Mouse (Mus musculus) regulatory T cell (primary cell): ENCODE measurements around the gene Cd209a.
"Not testable (repeated sequence)": the region's sequence is repeated elsewhere in the genome, so short reads cannot be mapped to it uniquely, and the experiment has no call there.

Source experiments
- in situ Hi-C: fragments of 300-600 bp; cut with MboI, MseI; formaldehyde crosslinking; loops from one replicate; pipeline ENCODE4 v1.15.1; 2025; ENCODE audit warnings: high pct_unique_total_duplicates

The Cd209a gene

DNA sequence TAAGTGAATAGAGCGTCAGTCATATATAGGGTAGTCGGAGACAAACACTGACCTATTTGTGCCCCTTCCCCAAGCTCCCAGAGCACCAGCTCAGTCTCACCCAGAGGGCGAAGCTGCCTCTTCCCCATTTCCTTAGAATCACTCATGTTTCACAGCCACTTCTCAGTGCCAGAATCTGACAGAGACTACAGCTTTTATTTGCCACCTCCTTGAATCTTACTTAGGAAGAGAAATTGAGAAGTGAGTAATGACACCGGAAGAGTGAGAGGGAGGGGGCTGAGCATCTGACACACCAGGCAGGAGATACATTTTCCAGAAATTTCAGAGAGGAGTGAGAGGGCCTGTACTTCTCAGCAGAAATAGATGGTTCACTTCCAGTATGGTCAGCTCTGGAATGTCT lies at the start of gene Cd209a:
Gene Cd209a, minus strand, starts transcription at position 224 of the 400 bp plus-strand sequence.
- in situ Hi-C loops, result no loop called here

DNA sequence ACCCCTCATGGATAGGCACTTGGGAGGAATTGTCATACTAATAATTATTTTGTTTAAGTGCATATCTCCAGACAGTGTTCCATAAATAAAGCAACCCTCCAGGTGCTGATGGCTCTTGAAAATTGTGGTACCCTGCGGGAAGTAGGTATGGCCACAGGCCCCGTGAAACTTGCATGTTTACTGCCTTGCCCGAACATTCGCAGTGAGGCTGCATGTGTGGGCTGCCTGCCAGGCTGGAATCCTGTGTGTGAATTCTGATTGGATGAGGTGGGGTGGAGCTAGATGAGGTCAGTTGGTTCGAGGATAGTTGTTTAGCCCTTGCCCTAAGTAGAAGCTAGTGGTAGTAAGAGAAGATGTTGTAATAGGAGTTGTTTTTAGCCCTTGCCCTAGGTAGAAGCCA lies 19.9 kb upstream of the Cd209a start:
- in situ Hi-C loops, result not testable (repeated sequence)

DNA sequence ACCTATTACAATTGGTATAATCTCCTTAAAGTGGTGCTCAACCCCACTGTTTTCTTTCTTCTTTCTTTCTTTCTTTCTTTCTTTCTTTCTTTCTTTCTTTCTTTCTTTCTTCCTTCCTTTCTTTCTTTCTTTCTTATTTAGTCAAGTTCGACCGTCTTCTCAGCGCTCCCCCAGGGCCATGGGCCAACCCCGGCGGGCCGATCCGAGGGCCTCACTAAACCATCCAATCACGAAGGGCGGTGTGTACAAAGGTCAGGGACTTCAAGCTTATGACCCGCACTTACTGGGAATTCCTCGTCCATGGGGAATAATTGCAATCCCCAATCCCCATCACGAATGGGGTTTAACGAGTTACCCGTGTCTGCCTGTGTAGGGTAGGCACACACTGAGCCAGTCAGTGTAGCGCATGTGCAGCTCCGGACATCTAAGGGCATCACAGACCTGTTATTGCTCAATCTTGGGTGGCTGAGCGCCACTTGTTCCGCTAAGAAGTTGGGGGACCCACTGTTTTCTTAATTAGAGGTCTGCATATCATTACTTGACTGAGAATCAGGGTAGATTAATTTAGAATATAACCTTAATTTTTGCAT lies 5.6 kb upstream of the Cd209a start:
- in situ Hi-C loops, result no loop called here

DNA sequence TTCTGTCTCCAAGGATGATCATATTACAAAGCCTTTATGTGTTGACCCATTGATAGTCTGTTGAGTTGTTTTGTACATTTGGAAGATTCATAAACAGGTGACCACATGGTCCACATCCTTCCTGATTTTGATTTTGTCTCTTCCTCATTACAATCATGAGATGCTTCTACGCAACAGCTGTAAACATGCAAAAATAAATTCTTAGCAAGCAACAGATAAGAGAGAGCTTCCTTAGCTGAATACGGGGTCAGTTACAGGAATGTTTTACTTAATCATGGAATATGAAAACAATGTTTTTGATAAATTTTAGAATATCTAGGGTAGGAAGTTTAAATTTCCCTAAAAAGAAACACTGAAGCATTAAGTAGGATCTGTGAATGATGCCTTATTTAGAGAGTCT lies 11.8 kb downstream of the Cd209a start:
- in situ Hi-C loops, result no loop called here

DNA sequence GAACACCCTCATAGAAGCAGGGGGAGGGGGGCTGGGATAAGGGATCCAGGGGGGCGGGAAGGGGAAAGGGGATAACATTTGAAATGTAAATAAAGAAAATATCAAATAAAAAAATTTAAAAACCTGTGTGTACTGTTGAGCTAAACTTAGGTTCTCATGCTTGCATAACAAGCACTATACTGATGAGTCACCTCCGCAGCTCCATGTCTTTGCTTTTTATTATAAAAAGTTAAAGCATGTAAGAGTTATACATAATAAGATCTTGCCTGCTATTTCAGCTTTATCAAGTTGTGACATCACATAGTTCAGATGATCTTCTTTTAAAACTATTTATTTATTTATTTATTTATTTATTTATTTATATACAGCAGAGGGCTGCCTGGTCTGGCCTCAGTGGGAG lies 13.2 kb downstream of the Cd209a start:
- in situ Hi-C loops, result no loop called here

DNA sequence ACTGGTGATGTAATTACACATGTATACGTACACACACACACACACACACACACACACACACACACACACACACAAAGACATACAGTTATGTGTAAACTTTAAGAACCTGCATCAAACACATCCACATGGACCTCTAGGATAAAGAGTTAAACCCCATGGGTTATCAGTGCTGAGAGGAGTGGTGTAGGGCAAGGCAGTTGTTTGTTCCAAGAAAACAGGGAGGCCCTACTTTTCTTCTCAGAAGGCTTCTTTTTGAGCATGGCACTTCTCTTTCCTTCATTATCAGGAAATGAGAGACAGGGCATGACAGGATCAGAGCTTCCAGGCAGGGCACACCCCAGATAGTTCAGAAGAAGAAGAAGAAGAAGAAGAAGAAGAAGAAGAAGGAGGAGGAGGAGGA lies 14.7 kb downstream of the Cd209a start:
- in situ Hi-C loops, result no loop called here

DNA sequence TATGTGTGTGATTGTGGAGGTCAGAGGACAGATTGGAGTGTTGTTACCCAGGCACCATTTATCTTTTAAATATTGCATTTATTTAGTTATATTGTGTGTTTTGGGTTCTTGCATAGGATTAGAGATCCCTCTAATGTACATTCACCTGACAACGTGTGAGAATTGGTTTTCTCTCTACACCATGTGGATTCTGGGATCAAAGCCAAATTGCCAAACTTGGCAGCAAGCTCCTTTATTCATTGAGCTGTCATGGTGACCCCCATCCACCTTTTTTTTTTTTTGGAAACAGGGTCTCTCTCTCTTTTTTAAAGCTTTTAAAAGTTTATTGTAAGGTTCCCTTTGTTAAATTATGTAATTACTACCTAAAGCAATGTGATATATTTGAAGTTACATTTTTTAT lies 27.7 kb downstream of the Cd209a start:
- in situ Hi-C loops, result loop anchor here (10.0 kb wide), 1 partner anchor 404 kb away; no protein-coding TSS in a partner anchor

DNA sequence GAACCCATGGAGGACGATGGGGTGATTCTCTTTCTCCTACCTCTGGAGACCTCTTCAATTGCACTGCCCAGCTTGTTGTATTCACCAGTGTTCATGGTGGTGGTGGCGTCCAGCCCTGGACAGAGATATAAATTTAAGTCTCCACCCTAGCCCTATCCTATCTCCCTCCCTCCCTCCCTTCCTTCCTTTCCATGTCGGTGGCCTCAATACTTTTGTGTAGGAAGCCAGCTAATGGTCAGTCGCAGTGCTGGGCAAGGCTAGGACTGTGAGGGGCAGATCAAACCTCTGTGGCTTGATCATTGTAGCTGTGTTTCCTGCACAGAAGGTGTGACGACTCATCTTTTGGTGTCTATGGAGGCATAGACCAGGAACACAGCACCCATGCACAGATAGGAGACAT lies 28.2 kb downstream of the Cd209a start, which contains the start of gene Clec4g:
Gene Clec4g, minus strand, starts transcription at position 101 of the 400 bp plus-strand sequence.
- in situ Hi-C loops, result loop anchor here (10.0 kb wide), 1 partner anchor 404 kb away; no protein-coding TSS in a partner anchor

DNA sequence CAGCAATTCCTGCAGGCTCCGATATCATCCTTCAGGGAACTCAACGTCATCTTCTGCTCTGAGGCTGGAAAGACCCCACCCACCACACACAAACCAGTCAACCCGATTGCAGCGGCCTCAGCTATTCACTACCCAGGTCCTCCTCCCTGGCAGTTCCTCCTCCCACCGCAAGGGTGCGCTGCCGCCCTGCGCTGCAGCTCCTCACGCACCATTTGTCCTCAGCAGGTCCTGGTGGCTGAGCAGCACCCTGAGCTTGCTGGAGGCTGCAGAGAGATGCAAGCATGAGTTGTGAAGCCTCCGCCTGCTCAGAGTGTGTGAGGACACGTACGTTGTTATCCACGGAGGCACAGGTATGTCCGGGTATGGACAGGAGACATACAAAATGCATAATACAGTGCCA lies 30.2 kb downstream of the Cd209a start:
- in situ Hi-C loops, result no loop called here

DNA sequence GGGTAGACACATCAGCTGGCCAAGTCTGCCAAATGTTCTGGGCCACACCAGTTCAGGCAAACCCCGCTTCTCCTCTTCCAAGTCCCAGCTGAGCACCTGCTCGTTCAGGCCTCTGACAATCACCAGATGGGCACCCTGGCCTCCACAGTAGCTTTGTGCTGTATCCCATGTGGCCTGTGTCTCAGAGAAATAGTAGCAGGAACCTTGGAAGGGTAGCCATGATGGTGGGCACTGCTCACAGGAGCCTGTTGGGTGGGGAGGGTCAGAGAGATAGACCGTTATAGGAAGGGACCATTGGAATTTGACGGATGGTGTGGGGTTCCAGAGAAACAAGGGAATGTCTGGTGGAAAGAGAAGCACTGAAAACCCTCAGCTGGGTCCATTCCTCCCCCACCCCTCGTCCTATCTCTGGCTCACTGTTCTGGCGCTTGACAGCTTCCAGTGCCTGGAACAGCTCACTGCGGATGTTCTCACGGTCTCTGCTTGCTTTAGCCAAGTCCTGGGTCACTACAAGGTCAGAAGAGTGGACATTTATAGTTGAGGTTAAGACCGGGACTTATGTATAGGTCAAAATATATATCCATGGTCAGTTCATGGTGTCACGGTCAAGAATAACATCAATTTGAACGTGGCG lies 31.3 kb downstream of the Cd209a start:
- in situ Hi-C loops, result no loop called here

DNA sequence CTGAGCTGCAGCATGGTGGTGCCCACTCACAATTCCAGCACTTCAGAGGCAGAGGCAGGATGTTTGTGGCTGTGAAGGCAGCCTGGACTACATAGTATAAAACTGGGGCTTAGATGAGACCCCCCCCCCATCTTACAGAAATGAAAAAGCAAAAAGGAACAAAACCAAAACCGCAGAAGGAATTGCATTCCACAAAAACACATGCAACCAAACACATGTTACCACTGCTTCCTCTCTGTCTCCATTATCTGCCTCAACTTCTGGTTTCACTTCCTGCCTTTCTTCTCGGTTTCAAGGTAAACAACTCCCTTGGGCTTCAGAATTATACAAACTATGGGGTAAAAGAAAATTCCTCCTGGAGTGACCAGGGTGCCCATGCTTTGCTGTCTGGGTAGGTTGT lies 37.1 kb downstream of the Cd209a start:
- in situ Hi-C loops, result no loop called here

DNA sequence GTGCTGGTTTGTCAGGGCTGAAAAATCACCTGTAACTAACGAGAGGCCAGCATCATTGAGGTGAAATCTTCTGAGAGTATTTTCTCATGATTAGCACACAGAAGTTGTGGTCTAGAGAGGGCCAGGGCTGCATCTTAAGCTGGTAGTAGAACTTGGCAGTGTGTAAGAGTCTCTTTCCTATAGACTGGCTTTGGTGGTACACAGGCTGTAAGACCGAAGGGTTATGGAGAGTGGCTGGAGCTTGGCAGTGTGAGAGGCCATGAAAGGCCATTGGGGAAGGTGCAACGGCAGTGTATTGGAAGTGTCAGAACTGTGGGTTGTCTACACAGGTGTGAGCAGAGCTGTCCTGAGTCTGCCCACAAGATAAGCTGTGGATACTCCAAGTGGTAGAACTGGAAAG lies 38.5 kb downstream of the Cd209a start:
- in situ Hi-C loops, result no loop called here

DNA sequence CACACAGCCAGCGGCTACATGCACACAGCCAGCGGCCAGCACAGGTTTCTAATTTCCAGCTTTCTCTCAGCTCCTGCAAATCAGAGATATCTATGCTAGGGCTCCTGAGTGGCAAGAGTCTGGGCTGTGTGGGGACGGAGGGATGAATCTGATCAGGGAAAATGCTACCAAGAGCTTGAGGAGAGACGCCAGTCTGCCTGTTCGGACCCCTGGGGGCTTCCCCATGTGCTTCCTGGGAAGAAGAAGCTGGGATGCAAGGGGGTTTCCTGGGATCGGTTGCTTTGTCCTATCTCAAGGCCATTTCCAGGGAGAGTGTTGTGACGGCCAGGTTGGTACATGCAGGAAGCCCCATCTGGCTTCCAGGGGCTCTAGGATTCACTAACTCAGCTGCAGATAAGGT lies 41.2 kb downstream of the Cd209a start:
- in situ Hi-C loops, result no loop called here

DNA sequence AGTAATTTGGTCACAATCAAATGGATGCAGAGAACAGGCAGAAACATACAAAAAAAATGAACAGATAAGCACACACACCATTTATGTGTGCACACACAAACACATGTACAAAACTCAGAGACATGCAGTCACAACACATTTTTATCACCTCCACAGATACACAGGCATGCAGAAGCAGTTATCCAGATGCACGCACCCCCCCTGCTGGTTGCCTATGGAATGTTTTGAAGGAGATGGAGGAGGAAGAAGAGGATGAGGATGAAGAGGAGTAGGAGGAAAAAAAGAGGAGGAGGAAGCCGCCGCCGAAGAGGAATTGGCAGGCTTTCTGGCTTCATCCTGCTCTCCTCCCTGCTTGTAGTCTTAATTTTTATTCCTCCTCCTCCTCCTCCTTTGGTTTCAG lies 43.1 kb downstream of the Cd209a start:
- in situ Hi-C loops, result no loop called here

DNA sequence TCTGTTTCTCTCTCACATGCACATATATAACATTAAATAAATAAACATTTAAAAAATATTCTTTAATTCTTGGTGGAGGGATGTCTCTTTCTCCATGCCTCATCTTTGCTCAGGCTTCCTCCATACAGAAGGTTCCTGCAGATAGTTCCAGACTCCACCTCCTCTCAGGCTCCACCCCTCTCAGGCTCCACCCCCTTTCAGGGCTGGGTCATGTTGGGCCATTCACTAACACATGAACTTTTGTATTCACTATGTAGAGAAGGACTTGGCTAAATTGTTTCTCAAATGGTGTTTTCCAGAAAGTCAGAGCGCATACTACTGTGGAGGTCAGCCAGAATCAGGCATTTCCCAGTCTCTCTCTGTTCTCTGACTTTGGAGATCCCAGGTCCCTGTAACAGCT lies 47.3 kb downstream of the Cd209a start:
- in situ Hi-C loops, result no loop called here

DNA sequence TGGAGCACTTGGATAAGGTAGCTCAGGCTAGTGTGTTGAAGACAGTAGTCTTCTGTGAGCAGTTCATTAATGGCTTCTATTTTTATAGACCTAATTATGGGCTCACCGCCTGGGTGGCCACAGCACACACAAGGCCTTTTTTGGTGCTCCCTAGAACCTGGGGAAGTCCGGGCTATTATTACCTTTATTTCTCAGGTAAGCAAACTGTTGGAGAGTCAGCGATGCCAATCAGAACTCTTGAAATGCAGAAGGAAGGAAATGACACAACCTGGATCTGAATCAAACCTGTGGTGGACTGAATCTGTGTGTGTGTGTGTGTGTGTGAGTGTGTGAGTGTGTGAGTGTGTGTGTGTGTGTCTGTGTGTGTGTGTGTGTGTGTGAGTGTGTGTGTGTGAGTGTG lies 54.7 kb downstream of the Cd209a start, which contains the start of gene Fcer2a:
Gene Fcer2a, minus strand, starts transcription at position 55 of the 400 bp plus-strand sequence.
- in situ Hi-C loops, result no loop called here
